Mouse (Mus musculus) liver, postnatal 0 days (tissue): ENCODE data around the gene Ccdc61.

ENCODE experiments used
- CTCF ChIP-seq: sonication (generic); IDR thresholded peaks from 2 replicates; pipeline ENCODE4 v1.5.1; 2016; ENCODE audit warnings: antibody characterized with exemption, low read depth
- EP300 ChIP-seq: IDR thresholded peaks from 2 replicates; pipeline ENCODE4 v1.6.1; 2016; ENCODE audit warnings: antibody characterized with exemption, low read depth, mild to moderate bottlenecking

DNA sequence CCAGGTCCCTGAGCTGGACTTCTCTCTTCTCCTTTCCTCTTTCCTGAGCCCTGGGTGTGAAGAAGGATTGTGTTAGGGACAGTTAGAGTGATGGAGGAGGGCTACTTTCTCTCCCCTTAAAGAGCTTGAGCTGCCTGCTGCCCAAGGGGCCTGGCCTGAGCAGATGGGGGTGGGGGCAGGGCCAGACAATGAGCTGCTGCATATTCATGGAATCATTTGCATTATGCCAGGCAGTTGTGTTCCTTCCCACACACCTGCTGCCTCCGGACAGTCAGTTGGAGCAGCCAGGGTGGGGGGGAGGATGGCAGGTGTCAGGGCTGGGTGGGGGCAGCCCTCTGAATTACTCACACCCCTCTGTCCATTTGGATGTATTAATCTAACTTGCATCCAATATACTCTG, 32.2 kb upstream of the Ccdc61 start:
- TF ChIP-seq CTCF (no peak), EP300 (no peak)
